11 mouse cellular contexts compared by ENCODE assay signal in genomic region chrX:130152164-130152563, GRCm38 (mm10).
"Had no signal": no experiment of that assay in that cellular context is flagged by ENCODE, and none has a peak within 500 bp of the region (broad histone marks: within the 10 kb centered on the region; RNA-seq: fewer than 3 reads in every experiment).

No protein-coding gene starts in this region.

- ATAC-seq: lung, postnatal 0 days had no signal

- DNase-seq: layer of hippocampus, adult 9-11 months; layer of hippocampus, postnatal 36 days; lung, postnatal 36 days; midbrain, embryonic 14.5 days; thymus, adult 18-20 months; thymus, postnatal 14 days had no signal

- H3K4me1 ChIP-seq: limb, embryonic 15.5 days; midbrain, embryonic 10.5 days; neural tube, embryonic 15.5 days had no signal

- H3K4me3 ChIP-seq: limb, embryonic 15.5 days; midbrain, embryonic 10.5 days; myocyte; neural tube, embryonic 15.5 days had no signal
